Mouse (Mus musculus) spleen, embryonic (tissue): ENCODE measurements at regions not wholly inside any gene's neighbourhood (a gene's known extent, or its start where the extent isn't known, plus 50 kb on each side); places are given as distances from the start of the nearest gene placed in this dataset.

Experiments
- CTCF ChIA-PET: fragments of 350-600 bp; sonication (Branson Sonifier 250); formaldehyde crosslinking; loops from one replicate; lab custom pipeline; 2022; lab: Charles Lee

GRCm38 (mm10) chr1:6928658-6929057 lies 2121.0 kb downstream of the Gm37988 start:
- CTCF ChIA-PET: no interaction called here

DNA sequence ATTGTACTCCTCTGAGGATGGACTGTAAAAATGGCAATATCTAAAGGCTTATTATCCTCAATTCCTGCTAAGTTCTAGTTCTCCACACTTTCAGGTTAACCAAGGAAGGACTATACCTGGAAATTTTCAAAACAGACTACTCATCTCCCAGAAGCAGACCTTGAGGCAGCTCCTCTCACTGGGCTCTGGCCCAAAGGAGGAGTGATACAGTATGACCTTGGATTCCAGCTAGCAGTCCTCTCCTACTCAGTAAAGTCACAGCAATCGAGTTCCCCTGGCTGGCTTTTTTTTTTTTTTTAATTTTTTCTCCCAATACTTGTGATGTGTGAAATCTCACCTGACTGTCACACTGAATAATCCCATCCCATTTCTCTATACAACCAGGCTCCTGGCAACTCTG lies 2124.2 kb downstream of the Gm37988 start:
- CTCF ChIA-PET: no interaction called here

DNA sequence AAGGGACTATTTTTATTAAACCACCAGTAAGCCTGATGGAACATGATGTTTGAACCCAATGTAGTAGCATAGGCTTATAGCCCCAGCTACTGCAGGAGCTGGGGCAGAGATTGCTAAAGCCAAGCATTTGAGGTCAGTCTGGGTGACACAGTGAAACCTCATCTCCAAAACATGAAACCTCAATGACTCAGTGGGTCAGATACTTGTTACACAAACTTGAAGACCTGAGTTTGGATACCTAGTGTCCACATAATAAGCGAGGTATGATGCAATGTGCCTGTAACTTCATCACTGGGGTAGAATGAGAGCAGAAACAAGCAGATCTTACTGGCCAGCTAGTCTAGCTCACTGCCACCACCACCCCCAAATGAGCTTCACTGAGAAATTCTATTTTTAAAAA lies 2162.1 kb downstream of the Gm37988 start:
- CTCF ChIA-PET: interaction anchor here (0.6 kb wide), 1 partner anchor 31 kb away, joined by 4 read pairs; no protein-coding TSS in a partner anchor

GRCm38 (mm10) chr1:6973749-6974327 lies 2166.1 kb downstream of the Gm37988 start:
- CTCF ChIA-PET: no interaction called here

GRCm38 (mm10) chr1:6979626-6980025 lies 2171.9 kb downstream of the Gm37988 start:
- CTCF ChIA-PET: no interaction called here

GRCm38 (mm10) chr1:6984226-6984625 lies 2176.5 kb downstream of the Gm37988 start:
- CTCF ChIA-PET: no interaction called here

DNA sequence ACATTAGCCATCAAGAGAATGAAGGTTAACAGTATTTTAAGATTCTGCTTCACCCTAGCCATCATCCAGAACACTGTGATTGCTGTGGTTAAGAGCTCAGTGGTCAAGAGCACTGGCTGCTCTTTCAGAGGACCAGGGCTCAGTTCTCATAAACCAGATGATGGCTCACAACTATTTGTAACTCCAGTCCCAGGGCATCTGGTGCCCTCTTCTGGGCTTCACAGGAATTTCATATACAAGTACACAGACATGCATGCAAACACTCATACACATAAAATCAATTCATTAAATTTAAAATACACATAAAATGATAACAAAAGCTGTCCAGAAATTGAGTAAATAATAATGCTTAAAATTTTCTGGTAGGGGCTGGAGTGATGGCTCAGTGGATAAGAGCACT lies 2189.9 kb downstream of the Gm37988 start:
- CTCF ChIA-PET: no interaction called here

- CTCF ChIA-PET: no interaction called here
Observed at GRCm38 (mm10) chr1:7010184-7010583, 2202.5 kb downstream of the Gm37988 start.
